Comparison of ENCODE assay signal across 9 mouse cellular contexts in genomic region chr15:86089091-86089744, GRCm38 (mm10). TPM values are rescaled to one million over a fixed set of nuclear protein-coding genes. Genes with fewer than 3 reads are reported as not detected.
DNase-seq lines count a peak whose midpoint lies in the region; ATAC-seq and TF ChIP-seq lines count a peak whose summit lies in the region.
"Had no signal": no experiment of that assay in that cellular context is flagged by ENCODE, and none has a peak within 500 bp of the region (broad histone marks: within the 10 kb centered on the region; RNA-seq: fewer than 3 reads in every experiment).

No protein-coding gene starts in this region.

- H3K4me1 ChIP-seq in forebrain, embryonic 12.5 days = peaks cover 64% of the 10 kb centered on the region
- peaks cover 37% of the 10 kb centered on the region for H3K4me1 ChIP-seq in forebrain, embryonic 11.5 days (replicated peaks; ENCODE audit: control insufficient read depth, insufficient read depth, low read length)
- peaks cover 44% of the 10 kb centered on the region for H3K4me1 ChIP-seq in intestine, embryonic 14.5 days (replicated peaks; ENCODE audit: control insufficient read depth, insufficient read depth, low read length)
- peaks cover 80% of the 10 kb centered on the region for H3K4me1 ChIP-seq in neural tube, embryonic 15.5 days

- H3K4me2 ChIP-seq in forebrain, embryonic 12.5 days = no peak overlapping the region
- no peak overlapping the region for H3K4me2 ChIP-seq in forebrain, embryonic 11.5 days (ENCODE audit: low read depth, low read length, severe bottlenecking)
- H3K4me2 ChIP-seq in intestine, embryonic 14.5 days (ENCODE audit: low read length) = no peak overlapping the region
- H3K4me2 ChIP-seq in neural tube, embryonic 15.5 days = no peak overlapping the region

- 86% methylated on average over 13 of the region's 13 CpGs for WGBS in forebrain, embryonic 12.5 days
- WGBS in forebrain, embryonic 11.5 days = 86% methylated on average over 13 of the region's 13 CpGs
- WGBS in intestine, embryonic 14.5 days = 61% methylated on average over 13 of the region's 13 CpGs
- WGBS in neural tube, embryonic 15.5 days = 65% methylated on average over 13 of the region's 13 CpGs

- ATAC-seq in forebrain, embryonic 12.5 days (ENCODE audit: low FRiP score) = no peak
- no peak for ATAC-seq in forebrain, embryonic 11.5 days (replicated peaks; ENCODE audit: low FRiP score)
- no peak for ATAC-seq in intestine, embryonic 14.5 days (replicated peaks; ENCODE audit: low FRiP score, low TSS enrichment, low read depth)
- ATAC-seq in neural tube, embryonic 15.5 days (ENCODE audit: low FRiP score) = no peak

- H3K4me3 ChIP-seq in forebrain, embryonic 12.5 days (replicated peaks) = no peak overlapping the region
- no peak overlapping the region for H3K4me3 ChIP-seq in forebrain, embryonic 11.5 days (ENCODE audit: low read depth, low read length)
- H3K4me3 ChIP-seq in layer of hippocampus, adult 2 months = no peak overlapping the region
- no peak overlapping the region for H3K4me3 ChIP-seq in intestine, embryonic 14.5 days (ENCODE audit: low read depth, low read length)
- no peak overlapping the region for H3K4me3 ChIP-seq in neural tube, embryonic 15.5 days (replicated peaks)
- H3K4me3 ChIP-seq: left cerebral cortex, adult 2 months had no signal

- no peaks in the 10 kb centered on the region for H3K9me3 ChIP-seq in forebrain, embryonic 12.5 days
- no peaks in the 10 kb centered on the region for H3K9me3 ChIP-seq in forebrain, embryonic 11.5 days (ENCODE audit: control insufficient read depth, low read length)
- no peaks in the 10 kb centered on the region for H3K9me3 ChIP-seq in intestine, embryonic 14.5 days (ENCODE audit: control insufficient read depth, low read length)
- no peaks in the 10 kb centered on the region for H3K9me3 ChIP-seq in neural tube, embryonic 15.5 days (replicated peaks)

- no peak overlapping the region for H3K9ac ChIP-seq in forebrain, embryonic 12.5 days
- no peak overlapping the region for H3K9ac ChIP-seq in forebrain, embryonic 11.5 days (ENCODE audit: low read length)
- no peak overlapping the region for H3K9ac ChIP-seq in intestine, embryonic 14.5 days (ENCODE audit: low read length)
- H3K9ac ChIP-seq in neural tube, embryonic 15.5 days (replicated peaks) = no peak overlapping the region

- no peak for TF ChIP-seq CTCF in layer of hippocampus, adult 2 months (conservative IDR thresholded peaks at IDR 0.05)

- H3K27me3 ChIP-seq in forebrain, embryonic 12.5 days = no peaks in the 10 kb centered on the region
- no peaks in the 10 kb centered on the region for H3K27me3 ChIP-seq in forebrain, embryonic 11.5 days (ENCODE audit: control insufficient read depth, insufficient read depth, low read length)
- H3K27me3 ChIP-seq in intestine, embryonic 14.5 days (replicated peaks; ENCODE audit: control insufficient read depth, insufficient read depth, low read length) = no peaks in the 10 kb centered on the region
- no peaks in the 10 kb centered on the region for H3K27me3 ChIP-seq in neural tube, embryonic 15.5 days (replicated peaks)

- H3K36me3 ChIP-seq in forebrain, embryonic 12.5 days (replicated peaks) = peaks cover 7% of the 10 kb centered on the region; the same call in 1 of the 2 replicates
- H3K36me3 ChIP-seq in forebrain, embryonic 11.5 days (ENCODE audit: control insufficient read depth, insufficient read depth, low read length) = no peaks in the 10 kb centered on the region; the same call in 1 of the 2 replicates
- no peaks in the 10 kb centered on the region for H3K36me3 ChIP-seq in intestine, embryonic 14.5 days (ENCODE audit: control insufficient read depth, insufficient read depth, low read length)
- peaks cover 16% of the 10 kb centered on the region for H3K36me3 ChIP-seq in neural tube, embryonic 15.5 days

- no peak for DNase-seq in forebrain, embryonic 11.5 days (ENCODE audit: low spot score)
- no peak for DNase-seq in layer of hippocampus, adult 2 months (ENCODE audit: low spot score in 2 of 2)
- no peak for DNase-seq in layer of hippocampus, postnatal 25 days (ENCODE audit: extremely low spot score in 1 of 2, low spot score in 1 of 2)
- DNase-seq in intestine, embryonic 14.5 days (ENCODE audit: low spot score) = no peak
- DNase-seq in adrenal gland, postnatal 14 days = no peak
- no peak for DNase-seq in cerebellum, postnatal 36 days

- H3K27ac ChIP-seq in forebrain, embryonic 12.5 days = peak overlapping the region; percentile 6; the same call in 1 of the 2 replicates
- no peak overlapping the region for H3K27ac ChIP-seq in forebrain, embryonic 11.5 days (ENCODE audit: low read depth, low read length)
- H3K27ac ChIP-seq in layer of hippocampus, adult 2 months = peak overlapping the region; percentile 62; the same call in 1 of the 2 replicates
- peak overlapping the region; percentile 66; the same call in 1 of the 2 replicates for H3K27ac ChIP-seq in intestine, embryonic 14.5 days (ENCODE audit: low read depth)
- H3K27ac ChIP-seq in neural tube, embryonic 15.5 days (replicated peaks) = peak overlapping the region; percentile 70

RNA-seq across cellular contexts. Expression of gene Gramd4, which starts 31.7 kb away (rescaled TPM):
- 33.4 and 36.6 TPM in 2 replicates for polyA plus RNA-seq in forebrain, embryonic 12.5 days (2016; fragmentation: Nextera tagmentation; extraction: Ambion mirVana)
- polyA plus RNA-seq in forebrain, embryonic 11.5 days (2014; fragmentation: Nextera tagmentation; extraction: Ambion mirVana) = 15.5 and 16.6 TPM in 2 replicates
- 10 to 100 TPM; 24.8 to 28.7 TPM for total RNA-seq in layer of hippocampus, adult 2 months (2021)
- total RNA-seq in layer of hippocampus, postnatal 25 days (2021) = 10 to 100 TPM; 25.9 to 27.7 TPM
- 6.0 and 8.1 TPM in 2 replicates for polyA plus RNA-seq in intestine, embryonic 14.5 days (2014; fragmentation: Nextera tagmentation; extraction: Ambion mirVana)
- 25.4 and 25.8 TPM in 2 replicates for polyA plus RNA-seq in neural tube, embryonic 15.5 days (2015; fragmentation: Nextera tagmentation; extraction: Ambion mirVana)
- 16.1 and 17.5 TPM in 2 replicates for total RNA-seq in adrenal gland, postnatal 14 days (2021)

RNA-seq across cellular contexts. Expression of gene Celsr1, which starts 55.6 kb away (rescaled TPM):
- 7.3 and 7.9 TPM in 2 replicates for polyA plus RNA-seq in forebrain, embryonic 12.5 days (2016; fragmentation: Nextera tagmentation; extraction: Ambion mirVana)
- 7.3 and 7.9 TPM in 2 replicates for polyA plus RNA-seq in forebrain, embryonic 11.5 days (2014; fragmentation: Nextera tagmentation; extraction: Ambion mirVana)
- total RNA-seq in layer of hippocampus, adult 2 months (2021) = 1 to 10 TPM; 5.5 to 5.8 TPM
- 1 to 10 TPM; 4.5 to 6.1 TPM for total RNA-seq in layer of hippocampus, postnatal 25 days (2021)
- 1.3 and 2.2 TPM in 2 replicates for polyA plus RNA-seq in intestine, embryonic 14.5 days (2014; fragmentation: Nextera tagmentation; extraction: Ambion mirVana)
- polyA plus RNA-seq in neural tube, embryonic 15.5 days (2015; fragmentation: Nextera tagmentation; extraction: Ambion mirVana) = 0.88 and 1.4 TPM in 2 replicates
- total RNA-seq in adrenal gland, postnatal 14 days (2021) = 4.5 and 4.6 TPM in 2 replicates
